Mouse (Mus musculus): Measurements from ENCODE around the gene Usp6nl.
A peak's percentile ranks its signal among the peaks of the same experiment; 100 is the strongest.

Usp6nl gene

GRCm38 (mm10) chr2:6412645-6413044, 90.2 kb downstream of the Usp6nl start:
- no peak for DNase-seq (ENCODE audit: low read depth, low spot score)

GRCm38 (mm10) chr2:6413723-6414122, 91.3 kb downstream of the Usp6nl start:
- no peak for DNase-seq (ENCODE audit: low read depth, low spot score)

- no peak for DNase-seq (ENCODE audit: low read depth, low spot score)
These were observed 91.9 kb downstream of the Usp6nl start for GRCm38 (mm10) chr2:6414400-6414799.

- no peak for DNase-seq (ENCODE audit: low read depth, low spot score)
These were observed 94.7 kb downstream of the Usp6nl start for GRCm38 (mm10) chr2:6417158-6417557.

- DNase-seq (ENCODE audit: low read depth, low spot score), result no peak
These were observed 101.4 kb downstream of the Usp6nl start for GRCm38 (mm10) chr2:6423661-6424550.

GRCm38 (mm10) chr2:6424851-6425250, 102.4 kb downstream of the Usp6nl start:
- DNase-seq (ENCODE audit: low read depth, low spot score), result no peak

GRCm38 (mm10) chr2:6436085-6436950, 113.9 kb downstream of the Usp6nl start:
- peak; percentile 13 for DNase-seq (ENCODE audit: low read depth, low spot score)

- no peak for DNase-seq (ENCODE audit: low read depth, low spot score)
These were observed 119.2 kb downstream of the Usp6nl start for GRCm38 (mm10) chr2:6441688-6442087.

GRCm38 (mm10) chr2:6442302-6442701, 119.8 kb downstream of the Usp6nl start:
- DNase-seq (ENCODE audit: low read depth, low spot score), result no peak

GRCm38 (mm10) chr2:6444015-6444414, 121.5 kb downstream of the Usp6nl start:
- DNase-seq (ENCODE audit: low read depth, low spot score), result no peak

GRCm38 (mm10) chr2:6444723-6445169, 122.3 kb downstream of the Usp6nl start:
- no peak for DNase-seq (ENCODE audit: low read depth, low spot score)

- no peak for DNase-seq (ENCODE audit: low read depth, low spot score)
These were observed 123.4 kb downstream of the Usp6nl start for GRCm38 (mm10) chr2:6445858-6446257.

- DNase-seq (ENCODE audit: low read depth, low spot score), result no peak
These were observed 126.4 kb downstream of the Usp6nl start for GRCm38 (mm10) chr2:6448880-6449279.

- DNase-seq (ENCODE audit: low read depth, low spot score), result no peak
These were observed 127.2 kb downstream of the Usp6nl start for GRCm38 (mm10) chr2:6449656-6450055.

GRCm38 (mm10) chr2:6450544-6450943, 128.1 kb downstream of the Usp6nl start:
- no peak for DNase-seq (ENCODE audit: low read depth, low spot score)

GRCm38 (mm10) chr2:6454941-6455516, 132.6 kb downstream of the Usp6nl start:
- no peak for DNase-seq (ENCODE audit: low read depth, low spot score)

- DNase-seq (ENCODE audit: low read depth, low spot score), result no peak
These were observed 137.0 kb downstream of the Usp6nl start for GRCm38 (mm10) chr2:6459282-6460047.

GRCm38 (mm10) chr2:6462306-6462705, 139.8 kb downstream of the Usp6nl start:
- DNase-seq (ENCODE audit: low read depth, low spot score), result no peak

- peak; percentile 15 for DNase-seq (ENCODE audit: low read depth, low spot score)
These were observed 141.6 kb downstream of the Usp6nl start for GRCm38 (mm10) chr2:6463772-6464661.

GRCm38 (mm10) chr2:6466396-6466795, 143.9 kb downstream of the Usp6nl start:
- no peak for DNase-seq (ENCODE audit: low read depth, low spot score)
